Mouse (Mus musculus) lung, embryonic 14.5 days (tissue): Measurements from ENCODE around the gene Nsun6. TPM values are rescaled to one million over a fixed set of nuclear protein-coding genes. Genes with fewer than 3 reads are reported as not detected.
A peak's percentile ranks its signal among the peaks of the same experiment; 100 is the strongest.

Experiments used
- ATAC-seq: fragments of 200-750 bp; cut with Nextera tagmentation; 2 replicates; pipeline ENCODE4 v1.8.0; 2017; ENCODE audit warnings: mild to moderate bottlenecking, moderate TSS enrichment, moderate library complexity; ENCODE audit not compliant: insufficient read depth
- DNase-seq: peaks from one replicate; pipeline ENCODE4 v3.0.0-alpha.2; 2015
- H3K27ac ChIP-seq: fragments of 300-500 bp; sonication (generic); 2 replicates; pipeline ENCODE4 v1.5.1; 2014; ENCODE audit warnings: low read depth, mild to moderate bottlenecking, moderate library complexity
- H3K27me3 ChIP-seq: fragments of 300-500 bp; sonication (generic); 2 replicates; pipeline ENCODE4 v1.6.1; 2014; ENCODE audit warnings: low read length, control low read depth; ENCODE audit not compliant: insufficient read depth
- H3K36me3 ChIP-seq: fragments of 300-500 bp; sonication (generic); 2 replicates; pipeline ENCODE4 v1.6.1; 2014; ENCODE audit warnings: control low read depth; ENCODE audit not compliant: insufficient read depth
- H3K4me1 ChIP-seq: fragments of 300-500 bp; sonication (generic); 2 replicates; pipeline ENCODE4 v1.6.1; 2014; ENCODE audit warnings: antibody characterized with exemption, control low read depth; ENCODE audit not compliant: insufficient read depth
- H3K4me2 ChIP-seq: fragments of 300-500 bp; sonication (generic); 2 replicates; pipeline ENCODE4 v1.6.1; 2014; ENCODE audit warnings: mild to moderate bottlenecking
- H3K4me3 ChIP-seq: fragments of 300-500 bp; sonication (generic); 2 replicates; pipeline ENCODE4 v1.5.1; 2014; ENCODE audit warnings: low read depth, low read length
- H3K9ac ChIP-seq: fragments of 300-500 bp; sonication (generic); 2 replicates; pipeline ENCODE4 v1.6.1; 2014
- H3K9me3 ChIP-seq: fragments of 300-500 bp; sonication (generic); 2 replicates; pipeline ENCODE4 v1.6.1; 2016; ENCODE audit warnings: low read depth, low read length, control low read depth
- CTCF ChIP-seq: IDR thresholded peaks from 2 replicates; pipeline ENCODE4 v1.5.1; 2016; ENCODE audit warnings: antibody characterized with exemption, low read depth
- WGBS: fragments of 180-500 bp; shearing (Covaris S2); extraction: QIAGEN DNeasy Blood & Tissue Kit; methylation state at CpG from one replicate; pipeline ENCODE4 v1.1.7; 2014; 5-methylcytosine and 5-hydroxymethylcytosine counted together
- polyA plus RNA-seq: library from polyadenylated mRNA; unstranded; fragments of >200 nt; fragmentation: Nextera tagmentation; extraction: Ambion mirVana; gene quantifications from 2 replicates; pipeline ENCODE4 v1.2.1, GENCODE M21; 2014

Gene Nsun6
- 10.5 and 14.6 TPM in 2 replicates for polyA plus RNA-seq

DNA sequence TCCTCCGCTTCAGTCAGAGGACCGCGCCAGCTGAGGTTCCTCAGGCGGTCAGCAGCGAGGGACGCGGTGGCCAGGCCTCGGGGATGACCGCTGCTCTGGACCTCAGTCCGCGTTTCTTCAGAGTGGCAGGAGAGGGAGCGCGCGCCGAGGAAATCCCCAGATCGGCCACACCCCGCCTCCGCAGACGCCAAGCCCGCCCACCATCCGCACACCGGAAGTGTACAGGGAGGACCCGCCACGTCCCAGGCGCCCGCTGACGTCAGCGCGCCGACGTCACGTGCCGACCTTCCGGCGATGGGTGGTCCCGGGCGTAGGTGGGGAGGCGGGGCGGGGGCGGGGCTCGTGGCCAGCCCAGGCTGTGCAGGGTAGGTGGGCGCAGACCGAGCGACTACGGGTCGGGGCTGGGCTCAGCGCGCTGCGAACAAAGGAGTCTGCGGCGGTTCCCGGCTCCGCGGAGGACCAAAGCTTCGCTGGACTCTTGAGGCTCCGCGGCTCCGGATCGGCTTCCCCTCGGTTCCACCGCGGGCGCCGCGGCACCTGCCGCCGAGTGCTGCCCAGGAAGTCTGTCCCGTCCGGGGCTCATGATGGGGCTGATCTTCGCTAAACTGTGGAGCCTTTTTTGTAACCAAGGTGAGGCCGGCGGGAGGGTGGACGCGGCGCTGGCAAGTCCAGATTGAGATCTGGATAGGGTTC, at the start of gene Nsun6:
Nsun6 (minus strand) TSS at position 125 of the 693 bp plus-strand sequence.
- Histone ChIP-seq H3K9me3 (no peaks in the 10 kb centered on the region), H3K4me2 (peak within 1 kb of the TSS; percentile 73), H3K9ac (peak within 1 kb of the TSS; percentile 98), H3K4me3 (peak within 1 kb of the TSS; percentile 88), H3K4me1 (0 out of 2 replicates have a peak, but pooled peaks cover 7% of the 10 kb centered on the region), H3K27me3 (no peaks in the 10 kb centered on the region), H3K27ac (peak within 1 kb of the TSS; percentile 96), H3K36me3 (0 out of 2 replicates have a peak, but pooled peaks cover 5% of the 10 kb centered on the region)
- under 1% methylated on average over 70 of the region's 75 CpGs for WGBS
- peak; percentile 99 for ATAC-seq
- DNase-seq, result peak; percentile 98
- TF ChIP-seq CTCF, result peak; percentile 30

DNA sequence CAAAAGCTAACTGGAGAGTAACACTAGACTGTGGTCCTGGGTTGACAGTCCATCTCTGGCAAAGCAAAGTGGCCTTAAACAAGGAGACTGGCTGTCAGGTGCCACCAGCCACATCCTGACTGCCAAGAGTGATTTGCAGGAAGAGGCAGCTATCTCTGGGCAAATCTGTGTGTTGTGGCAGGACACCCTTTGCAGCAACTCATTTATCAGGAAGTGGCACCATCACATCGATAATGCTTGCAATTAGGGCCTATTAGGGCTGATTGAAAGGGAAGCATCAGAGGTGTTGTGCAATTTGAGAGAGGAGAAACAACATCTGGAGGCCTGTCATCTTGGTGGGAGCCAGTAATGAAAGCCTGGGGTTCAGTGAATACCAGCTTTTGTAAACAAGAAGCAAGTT, 49.5 kb upstream of the Nsun6 start:
- Histone ChIP-seq H3K9ac (no peak overlapping the region), H3K36me3 (no peaks in the 10 kb centered on the region), H3K9me3 (no peaks in the 10 kb centered on the region), H3K27me3 (no peaks in the 10 kb centered on the region), H3K4me3 (no peak overlapping the region), H3K4me1 (no peaks in the 10 kb centered on the region), H3K4me2 (no peak overlapping the region), H3K27ac (no peak overlapping the region)
- TF ChIP-seq CTCF, result no peak
- DNase-seq (peak; percentile 37), ATAC-seq (no peak)
- WGBS, result 26% methylated on average over 1 of the region's 1 CpGs

DNA sequence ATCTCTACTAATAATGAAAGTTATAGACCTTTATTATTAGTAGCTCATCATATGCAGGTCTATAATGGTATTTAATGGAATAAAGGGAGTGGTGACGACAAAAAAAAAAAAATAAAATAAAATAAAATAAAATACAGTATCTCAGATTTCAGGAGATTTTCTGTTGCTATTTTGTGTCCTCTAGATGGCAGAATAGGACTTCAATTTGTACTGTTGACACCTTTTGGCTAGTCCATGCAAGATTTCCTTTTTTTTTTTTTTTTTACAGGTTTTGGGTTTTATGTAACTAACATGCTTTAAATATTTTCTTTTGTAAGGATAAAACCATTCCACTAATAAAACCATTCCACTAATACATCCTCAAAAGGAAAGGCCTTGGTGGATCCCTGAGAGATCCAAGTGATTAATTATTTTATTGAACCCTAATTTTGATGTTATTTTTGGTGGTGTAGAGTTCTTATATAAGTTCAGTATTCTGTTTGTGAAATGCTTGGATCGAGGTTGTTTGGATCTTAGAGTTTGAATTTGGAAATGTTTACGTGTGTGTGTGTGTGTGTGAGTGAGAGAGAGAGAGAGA, 41.7 kb upstream of the Nsun6 start:
- Histone ChIP-seq H3K36me3 (no peaks in the 10 kb centered on the region), H3K4me2 (no peak overlapping the region), H3K27me3 (no peaks in the 10 kb centered on the region), H3K4me3 (no peak overlapping the region), H3K4me1 (no peaks in the 10 kb centered on the region), H3K27ac (no peak overlapping the region), H3K9me3 (no peaks in the 10 kb centered on the region), H3K9ac (no peak overlapping the region)
- no peak for ATAC-seq
- WGBS, result 54% methylated on average over 3 of the region's 3 CpGs
- peak; percentile 49 for TF ChIP-seq CTCF
- DNase-seq, result peak; percentile 73

DNA sequence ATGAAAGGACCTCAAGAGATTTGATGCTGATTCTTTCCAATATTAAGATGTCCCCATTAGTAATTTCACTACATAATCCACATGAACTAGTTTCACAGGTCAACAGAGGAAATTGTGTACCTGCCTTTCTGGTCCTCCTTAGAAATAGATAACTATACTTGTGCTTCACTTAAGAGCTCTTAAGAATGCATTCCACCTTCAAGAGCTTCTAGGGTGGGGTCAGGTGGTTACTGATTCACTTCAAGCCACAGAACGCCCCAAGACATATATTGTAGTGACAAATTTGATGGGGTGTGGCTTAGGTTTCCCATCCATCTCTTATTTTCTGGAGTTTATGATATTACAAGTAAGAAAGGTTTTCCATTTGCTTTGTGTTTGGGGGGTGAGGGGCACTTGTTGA, 32.4 kb upstream of the Nsun6 start:
- Histone ChIP-seq H3K27ac (no peak overlapping the region), H3K9me3 (no peaks in the 10 kb centered on the region; the same call in 1 of the 2 replicates), H3K9ac (no peak overlapping the region), H3K4me3 (no peak overlapping the region), H3K36me3 (peaks cover 12% of the 10 kb centered on the region), H3K4me2 (no peak overlapping the region), H3K27me3 (no peaks in the 10 kb centered on the region), H3K4me1 (no peaks in the 10 kb centered on the region)
- WGBS, result 73% methylated on average over 1 of the region's 1 CpGs
- DNase-seq, result no peak
- TF ChIP-seq CTCF, result no peak
- no peak; the same call in 1 of the 2 replicates for ATAC-seq

DNA sequence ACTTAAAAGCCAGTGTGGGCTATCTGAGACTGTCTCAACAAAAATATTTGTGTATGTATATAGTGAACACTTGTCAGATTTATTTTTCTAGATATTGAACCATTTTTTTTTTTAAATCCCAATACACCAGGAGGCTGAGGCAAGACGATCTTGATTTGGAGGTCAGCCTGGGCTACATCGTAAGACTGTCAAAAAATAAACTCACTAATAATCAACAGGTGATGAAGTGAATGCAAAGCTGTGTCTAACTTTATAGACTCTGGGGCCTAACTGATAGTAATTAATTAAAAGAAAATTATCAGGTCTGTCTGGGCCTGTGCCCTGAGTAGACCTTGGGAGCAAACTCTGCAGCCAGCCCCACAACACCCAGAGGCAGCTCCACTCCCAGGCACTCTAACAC, 28.8 kb upstream of the Nsun6 start:
- H3K9ac ChIP-seq, result no peak overlapping the region
- no peak overlapping the region for H3K27ac ChIP-seq
- no peaks in the 10 kb centered on the region; the same call in 1 of the 2 replicates for H3K9me3 ChIP-seq
- ATAC-seq (no peak), DNase-seq (no peak)
- no peak for TF ChIP-seq CTCF
- peaks cover 44% of the 10 kb centered on the region for H3K36me3 ChIP-seq
- 90% methylated on average over 2 of the region's 2 CpGs for whole genome bisulfite sequencing
- no peak overlapping the region for H3K4me2 ChIP-seq
- H3K4me1 ChIP-seq, result no peaks in the 10 kb centered on the region
- H3K27me3 ChIP-seq, result no peaks in the 10 kb centered on the region
- H3K4me3 ChIP-seq, result no peak overlapping the region

DNA sequence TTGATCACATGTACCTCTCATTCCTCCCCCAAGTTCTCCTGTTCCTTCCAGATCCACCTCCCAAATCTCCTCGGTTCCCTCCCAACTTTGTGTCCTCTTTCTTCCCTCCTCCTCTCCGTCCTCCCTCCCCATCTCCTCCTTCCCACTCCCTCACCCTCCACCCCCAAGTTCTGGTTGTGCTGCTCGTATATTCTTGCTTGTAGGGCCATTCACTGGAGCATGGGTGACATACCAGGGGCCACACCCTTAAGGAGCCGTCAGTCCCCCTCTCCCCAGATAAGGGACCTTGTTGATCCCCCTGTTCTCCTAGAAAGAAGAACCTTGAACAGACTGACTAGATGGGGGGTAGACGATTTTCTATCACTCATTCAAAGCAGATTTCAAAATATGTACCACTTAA, 12.2 kb upstream of the Nsun6 start:
- Histone ChIP-seq H3K36me3 (peaks cover 31% of the 10 kb centered on the region), H3K27ac (no peak overlapping the region), H3K4me2 (no peak overlapping the region), H3K9ac (no peak overlapping the region), H3K4me3 (no peak overlapping the region), H3K4me1 (peaks cover 3% of the 10 kb centered on the region; the same call in 1 of the 2 replicates), H3K9me3 (no peaks in the 10 kb centered on the region), H3K27me3 (no peaks in the 10 kb centered on the region)
- DNase-seq (no peak), ATAC-seq (no peak)
- TF ChIP-seq CTCF, result no peak
- 70% methylated on average over 5 of the region's 5 CpGs for WGBS

DNA sequence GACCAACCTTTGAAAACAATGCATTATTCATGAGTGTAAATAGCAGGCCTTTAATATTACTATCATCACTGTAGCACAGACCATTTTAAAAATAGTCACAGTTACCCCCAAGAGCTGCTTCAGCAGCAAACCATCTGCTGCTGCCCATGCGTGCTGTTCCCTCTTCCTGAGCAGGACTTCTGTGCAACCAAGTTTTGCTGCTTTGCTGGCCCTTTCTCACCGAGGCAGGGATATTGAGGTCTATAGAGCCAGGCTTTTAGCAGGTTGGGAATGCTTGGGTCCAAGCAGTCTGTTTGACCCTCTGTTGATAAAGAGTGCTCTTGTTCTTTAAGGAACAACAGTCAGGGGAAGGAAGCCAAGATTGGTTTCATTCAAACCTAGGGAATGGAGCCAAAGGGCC, 10.6 kb upstream of the Nsun6 start:
- DNase-seq (no peak), ATAC-seq (no peak)
- Histone ChIP-seq H3K4me2 (no peak overlapping the region), H3K36me3 (peaks cover 21% of the 10 kb centered on the region), H3K9ac (no peak overlapping the region), H3K27ac (no peak overlapping the region), H3K9me3 (no peaks in the 10 kb centered on the region), H3K27me3 (no peaks in the 10 kb centered on the region), H3K4me1 (peaks cover 3% of the 10 kb centered on the region; the same call in 1 of the 2 replicates), H3K4me3 (no peak overlapping the region)
- WGBS, result 86% methylated on average over 2 of the region's 2 CpGs
- TF ChIP-seq CTCF, result no peak
